Mouse (Mus musculus): Measurements from ENCODE around the gene Eef1akmt1.

The Eef1akmt1 gene

GRCm38 (mm10) chr14:57571155-57572133 lies at the start of gene Eef1akmt1:
Eef1akmt1 (minus strand) TSS chr14:57571612.
- peak; percentile 96 for DNase-seq (ENCODE audit: low spot score)

- no peak for DNase-seq (ENCODE audit: low spot score)
Observed at GRCm38 (mm10) chr14:57620598-57621236, 49.3 kb upstream of the Eef1akmt1 start.

GRCm38 (mm10) chr14:57619487-57619886 lies 48.1 kb upstream of the Eef1akmt1 start:
- DNase-seq (ENCODE audit: low spot score), result peak; percentile 34

- DNase-seq (ENCODE audit: low spot score), result no peak
Observed at GRCm38 (mm10) chr14:57617675-57618074, 46.3 kb upstream of the Eef1akmt1 start.

- DNase-seq (ENCODE audit: low spot score), result no peak
Observed at GRCm38 (mm10) chr14:57616339-57616965, 45.0 kb upstream of the Eef1akmt1 start.

GRCm38 (mm10) chr14:57615828-57616227 lies 44.4 kb upstream of the Eef1akmt1 start:
- DNase-seq (ENCODE audit: low spot score), result no peak

- DNase-seq (ENCODE audit: low spot score), result no peak
Observed at GRCm38 (mm10) chr14:57611034-57611433, 39.6 kb upstream of the Eef1akmt1 start.

GRCm38 (mm10) chr14:57609816-57610329 lies 38.5 kb upstream of the Eef1akmt1 start:
- no peak for DNase-seq (ENCODE audit: low spot score)

- peak; percentile 90 for DNase-seq (ENCODE audit: low spot score)
Observed at GRCm38 (mm10) chr14:57607500-57607899, 36.1 kb upstream of the Eef1akmt1 start.

GRCm38 (mm10) chr14:57606663-57607365 lies 35.4 kb upstream of the Eef1akmt1 start:
- DNase-seq (ENCODE audit: low spot score), result no peak

GRCm38 (mm10) chr14:57593279-57593678 lies 21.9 kb upstream of the Eef1akmt1 start:
- DNase-seq (ENCODE audit: low spot score), result no peak

GRCm38 (mm10) chr14:57591830-57592229 lies 20.4 kb upstream of the Eef1akmt1 start:
- DNase-seq (ENCODE audit: low spot score), result no peak

- no peak for DNase-seq (ENCODE audit: low spot score)
Observed at GRCm38 (mm10) chr14:57576364-57577060, 5.1 kb upstream of the Eef1akmt1 start.

GRCm38 (mm10) chr14:57574792-57575587 lies 3.6 kb upstream of the Eef1akmt1 start:
- DNase-seq (ENCODE audit: low spot score), result no peak

GRCm38 (mm10) chr14:57565626-57566025 lies 5.8 kb downstream of the Eef1akmt1 start:
- no peak for DNase-seq (ENCODE audit: low spot score)

GRCm38 (mm10) chr14:57556922-57557321 lies 14.5 kb downstream of the Eef1akmt1 start:
- no peak for DNase-seq (ENCODE audit: low spot score)

GRCm38 (mm10) chr14:57555471-57556070 lies 15.8 kb downstream of the Eef1akmt1 start:
- DNase-seq (ENCODE audit: low spot score), result no peak

- no peak for DNase-seq (ENCODE audit: low spot score)
Observed at GRCm38 (mm10) chr14:57554434-57554833, 17.0 kb downstream of the Eef1akmt1 start.

- no peak for DNase-seq (ENCODE audit: low spot score)
Observed at GRCm38 (mm10) chr14:57552945-57553344, 18.5 kb downstream of the Eef1akmt1 start.

GRCm38 (mm10) chr14:57547062-57547461 lies 24.4 kb downstream of the Eef1akmt1 start:
- no peak for DNase-seq (ENCODE audit: low spot score)

Data from ovary, postnatal 14 days (tissue).